Mouse (Mus musculus) kidney, postnatal 0 days (tissue): ENCODE measurements around the gene Lysmd3. TPM values are rescaled to one million over a fixed set of nuclear protein-coding genes. Genes with fewer than 3 reads are reported as not detected.

Experiments used
- ATAC-seq: fragments of 200-750 bp; cut with Nextera tagmentation; replicated peaks from 2 replicates; pipeline ENCODE4 v1.8.0; 2017; ENCODE audit warnings: low read depth, moderate number of reproducible peaks, moderate TSS enrichment, moderate library complexity; ENCODE audit not compliant: low FRiP score
- DNase-seq: peaks from one replicate; pipeline ENCODE4 v3.0.0-alpha.2; 2016; ENCODE audit warnings: low spot score
- H3K27ac ChIP-seq: fragments of 300-500 bp; sonication (generic); 2 replicates; pipeline ENCODE4 v1.5.1; 2014; ENCODE audit warnings: mild to moderate bottlenecking
- H3K27me3 ChIP-seq: fragments of 300-500 bp; sonication (generic); 2 replicates; pipeline ENCODE4 v1.6.1; 2014; ENCODE audit warnings: low read length, mixed read lengths; ENCODE audit not compliant: insufficient read depth
- H3K36me3 ChIP-seq: fragments of 300-500 bp; sonication (generic); 2 replicates; pipeline ENCODE4 v1.6.1; 2014; ENCODE audit warnings: low read length, mixed read lengths; ENCODE audit not compliant: insufficient read depth
- H3K4me1 ChIP-seq: fragments of 300-500 bp; sonication (generic); replicated peaks from 2 replicates; pipeline ENCODE4 v1.6.1; 2014; ENCODE audit warnings: antibody characterized with exemption, low read length, mixed read lengths; ENCODE audit not compliant: insufficient read depth
- H3K4me2 ChIP-seq: fragments of 300-500 bp; sonication (generic); 2 replicates; pipeline ENCODE4 v1.6.1; 2014; ENCODE audit warnings: mild to moderate bottlenecking, low read length, moderate library complexity, mixed read lengths
- H3K4me3 ChIP-seq: fragments of 300-500 bp; sonication (generic); replicated peaks from 2 replicates; pipeline ENCODE4 v1.5.1; 2014; ENCODE audit warnings: low read depth, low read length
- H3K9ac ChIP-seq: fragments of 300-500 bp; sonication (generic); 2 replicates; pipeline ENCODE4 v1.6.1; 2014; ENCODE audit warnings: low read depth, low read length
- H3K9me3 ChIP-seq: fragments of 300-500 bp; sonication (generic); replicated peaks from 2 replicates; pipeline ENCODE4 v1.6.1; 2016; ENCODE audit warnings: low read length, inconsistent platforms, mixed read lengths
- CTCF ChIP-seq: IDR thresholded peaks from 2 replicates; pipeline ENCODE4 v1.5.1; 2016; ENCODE audit warnings: antibody characterized with exemption, low read depth, mild to moderate bottlenecking, moderate library complexity
- WGBS: fragments of 180-500 bp; shearing (Covaris S2); extraction: QIAGEN DNeasy Blood & Tissue Kit; methylation state at CpG from one replicate; pipeline ENCODE4 v1.1.7; 2014; 5-methylcytosine and 5-hydroxymethylcytosine counted together
- polyA plus RNA-seq: library from polyadenylated mRNA; unstranded; fragments of >200 nt; fragmentation: Nextera tagmentation; extraction: Ambion mirVana; gene quantifications from 2 replicates; pipeline ENCODE4 v1.2.1, GENCODE M21; 2015

The Lysmd3 gene
- polyA plus RNA-seq, 1 experiment from 2014 or later, result 22.5 TPM

GRCm38 (mm10) chr13:81632720-81633415 is 24.6 kb upstream of the Lysmd3 start, which contains the start of gene Adgrv1:
Gene Adgrv1, minus strand, starts transcription at chr13:81633154.
- no peaks in the 10 kb centered on the region for H3K27me3 ChIP-seq
- 0 out of 2 replicates have a peak within 1 kb of the TSS, but pooled peaks have one; percentile 18 for H3K9ac ChIP-seq
- no peaks in the 10 kb centered on the region for H3K36me3 ChIP-seq
- no peak within 1 kb of the TSS for H3K27ac ChIP-seq
- TF ChIP-seq CTCF, result no peak
- DNase-seq (peak; percentile 93), ATAC-seq (peak; percentile 100)
- peak within 1 kb of the TSS; percentile 34 for H3K4me3 ChIP-seq
- H3K4me2 ChIP-seq, result peak within 1 kb of the TSS; percentile 69
- under 1% methylated on average over 42 of the region's 42 CpGs for WGBS
- no peaks in the 10 kb centered on the region for H3K9me3 ChIP-seq
- H3K4me1 ChIP-seq, result no peaks in the 10 kb centered on the region; the same call in 1 of the 2 replicates

GRCm38 (mm10) chr13:81639624-81640023 is 17.8 kb upstream of the Lysmd3 start:
- ATAC-seq, result no peak
- TF ChIP-seq CTCF, result no peak
- DNase-seq, result no peak

GRCm38 (mm10) chr13:81640881-81641280 is 16.6 kb upstream of the Lysmd3 start:
- no peak overlapping the region for H3K27ac ChIP-seq
- no peaks in the 10 kb centered on the region for H3K9me3 ChIP-seq
- H3K4me2 ChIP-seq, result no peak overlapping the region
- H3K36me3 ChIP-seq, result no peaks in the 10 kb centered on the region
- H3K9ac ChIP-seq, result no peak overlapping the region
- no peaks in the 10 kb centered on the region for H3K4me1 ChIP-seq
- 44% methylated on average over 6 of the region's 6 CpGs for WGBS
- ATAC-seq, result no peak
- DNase-seq, result no peak
- no peak overlapping the region for H3K4me3 ChIP-seq
- H3K27me3 ChIP-seq, result no peaks in the 10 kb centered on the region
- TF ChIP-seq CTCF, result no peak

More at GRCm38 (mm10) chr13:81639624-81640023, 17.8 kb upstream of the Lysmd3 start:
- Histone ChIP-seq H3K27me3 (no peaks in the 10 kb centered on the region), H3K36me3 (no peaks in the 10 kb centered on the region), H3K4me1 (no peaks in the 10 kb centered on the region), H3K4me3 (no peak overlapping the region), H3K27ac (no peak overlapping the region), H3K9me3 (no peaks in the 10 kb centered on the region), H3K4me2 (no peak overlapping the region), H3K9ac (no peak overlapping the region)
- 54% methylated on average over 4 of the region's 4 CpGs for WGBS

GRCm38 (mm10) chr13:81641289-81642045 is 16.0 kb upstream of the Lysmd3 start:
- H3K27me3 ChIP-seq, result no peaks in the 10 kb centered on the region
- no peak for ATAC-seq
- H3K36me3 ChIP-seq, result no peaks in the 10 kb centered on the region
- H3K4me3 ChIP-seq, result no peak overlapping the region
- H3K4me1 ChIP-seq, result no peaks in the 10 kb centered on the region
- H3K4me2 ChIP-seq, result 0 out of 2 replicates have a peak overlapping the region, but pooled peaks have one; percentile 2
- H3K9ac ChIP-seq, result no peak overlapping the region
- WGBS, result 14% methylated on average over 8 of the region's 8 CpGs
- TF ChIP-seq CTCF, result peak; percentile 85
- no peaks in the 10 kb centered on the region for H3K9me3 ChIP-seq
- peak; percentile 76 for DNase-seq
- H3K27ac ChIP-seq, result no peak overlapping the region

- Histone ChIP-seq H3K27me3 (no peaks in the 10 kb centered on the region), H3K4me2 (no peak overlapping the region), H3K4me1 (no peaks in the 10 kb centered on the region), H3K36me3 (no peaks in the 10 kb centered on the region), H3K9me3 (no peaks in the 10 kb centered on the region), H3K9ac (no peak overlapping the region), H3K27ac (no peak overlapping the region), H3K4me3 (no peak overlapping the region)
- DNase-seq (no peak), ATAC-seq (no peak)
- TF ChIP-seq CTCF, result no peak
- WGBS, result 61% methylated on average over 7 of the region's 7 CpGs
Observed at GRCm38 (mm10) chr13:81642491-81643149, 14.8 kb upstream of the Lysmd3 start.

GRCm38 (mm10) chr13:81644047-81644565 is 13.4 kb upstream of the Lysmd3 start:
- H3K9ac ChIP-seq, result no peak overlapping the region

More at GRCm38 (mm10) chr13:81644047-81644565, 13.4 kb upstream of the Lysmd3 start:
- H3K4me3 ChIP-seq, result no peak overlapping the region
- 85% methylated on average over 11 of the region's 11 CpGs for WGBS
- TF ChIP-seq CTCF, result no peak
- H3K9me3 ChIP-seq, result no peaks in the 10 kb centered on the region
- no peak for DNase-seq
- no peaks in the 10 kb centered on the region for H3K27me3 ChIP-seq
- no peaks in the 10 kb centered on the region for H3K4me1 ChIP-seq
- no peak overlapping the region for H3K4me2 ChIP-seq
- no peak for ATAC-seq
- H3K27ac ChIP-seq, result no peak overlapping the region
- H3K36me3 ChIP-seq, result no peaks in the 10 kb centered on the region
